Mouse (Mus musculus) heart, embryonic 14.5 days (tissue): ENCODE data around the gene Cep295nl. TPM values are rescaled to one million over a fixed set of nuclear protein-coding genes. Genes with fewer than 3 reads are reported as not detected.

Source experiments
- ATAC-seq: fragments of 200-750 bp; cut with Nextera tagmentation; 2 replicates; pipeline ENCODE4 v1.8.0; 2017; ENCODE audit warnings: low read depth, moderate TSS enrichment; ENCODE audit not compliant: insufficient number of reproducible peaks, insufficient read depth, low FRiP score
- H3K27ac ChIP-seq, 2 experiments: fragments of 200-500 bp in 1 of 2; fragments of 300-500 bp in 1 of 2; sonication (generic) in 1 of 2; replicated peaks in 1 of 2; 2 replicates each; pipeline ENCODE4 v1.5.1; 2012 to 2014; ENCODE audit warnings: low read depth in 2 of 2, low read length in 2 of 2, control low read depth in 1 of 2, mild to moderate bottlenecking in 1 of 2, mixed read lengths in 1 of 2; ENCODE audit not compliant: control insufficient read depth in 1 of 2, insufficient read depth in 1 of 2
- H3K27me3 ChIP-seq: fragments of 300-500 bp; sonication (generic); 2 replicates; pipeline ENCODE4 v1.6.1; 2014; ENCODE audit warnings: mild to moderate bottlenecking, low read length, control low read depth; ENCODE audit not compliant: control insufficient read depth, insufficient read depth
- H3K36me3 ChIP-seq: fragments of 300-500 bp; sonication (generic); 2 replicates; pipeline ENCODE4 v1.6.1; 2014; ENCODE audit warnings: mild to moderate bottlenecking, control low read depth, low read length, mixed read lengths; ENCODE audit not compliant: control insufficient read depth, insufficient read depth
- H3K4me1 ChIP-seq, 2 experiments: fragments of 200-500 bp in 1 of 2; fragments of 300-500 bp in 1 of 2; sonication (generic) in 1 of 2; 2 replicates each; pipeline ENCODE4 v1.6.1; 2012 to 2014; ENCODE audit warnings: low read length in 2 of 2, control low read depth in 1 of 2, mixed read lengths in 1 of 2; ENCODE audit not compliant: control insufficient read depth in 2 of 2, insufficient read depth in 2 of 2
- H3K4me2 ChIP-seq: fragments of 300-500 bp; sonication (generic); 2 replicates; pipeline ENCODE4 v1.6.1; 2014; ENCODE audit warnings: mild to moderate bottlenecking, low read length
- H3K4me3 ChIP-seq, 2 experiments: fragments of 200-500 bp in 1 of 2; fragments of 300-500 bp in 1 of 2; sonication (generic) in 1 of 2; 2 replicates each; pipeline ENCODE4 v1.5.1; 2012 to 2014; ENCODE audit warnings: low read length in 2 of 2, mild to moderate bottlenecking in 2 of 2, control low read depth in 1 of 2, low read depth in 1 of 2, moderate library complexity in 1 of 2; ENCODE audit not compliant: control insufficient read depth in 1 of 2, insufficient read depth in 1 of 2
- H3K9ac ChIP-seq: fragments of 300-500 bp; sonication (generic); 2 replicates; pipeline ENCODE4 v1.6.1; 2014; ENCODE audit warnings: mild to moderate bottlenecking, low read length
- H3K9me3 ChIP-seq: fragments of 300-500 bp; sonication (generic); 2 replicates; pipeline ENCODE4 v1.6.1; 2016; ENCODE audit warnings: low read length, control low read depth; ENCODE audit not compliant: control insufficient read depth
- WGBS: fragments of 180-500 bp; shearing (Covaris S2); extraction: QIAGEN DNeasy Blood & Tissue Kit; methylation state at CpG from one replicate; pipeline ENCODE4 v1.1.7; 2014; 5-methylcytosine and 5-hydroxymethylcytosine counted together
- polyA plus RNA-seq: library from polyadenylated mRNA; unstranded; fragments of >200 nt; fragmentation: Nextera tagmentation; extraction: Ambion mirVana; gene quantifications from 2 replicates; pipeline ENCODE4 v1.2.1, GENCODE M21; 2014

Gene Cep295nl
- polyA plus RNA-seq, 1 experiment from 2014 or later: 0.45 TPM

DNA sequence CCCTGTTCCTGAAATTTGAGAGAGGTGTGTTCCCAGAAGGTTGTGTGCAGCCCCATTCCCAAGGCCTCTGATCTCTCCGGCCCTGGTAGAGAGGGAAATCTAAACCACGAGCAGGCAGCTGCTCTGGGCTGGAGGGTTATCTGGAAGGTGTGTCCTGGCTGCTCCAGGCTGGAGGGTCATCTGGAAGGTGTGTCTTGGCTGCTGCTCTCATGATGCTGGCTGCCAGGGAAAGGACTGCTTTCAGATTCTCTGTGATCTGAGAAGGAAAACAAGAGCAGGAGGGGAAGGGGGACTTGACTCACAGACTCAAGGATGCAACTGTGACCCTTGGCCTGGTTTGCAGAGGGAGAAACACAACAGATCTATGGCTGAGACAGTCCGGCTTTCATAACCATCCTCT lies 23.8 kb upstream of the Cep295nl start:
- Histone ChIP-seq H3K9ac (no peak overlapping the region), H3K4me3 (no peak overlapping the region), H3K36me3 (no peaks in the 10 kb centered on the region), H3K4me2 (no peak overlapping the region), H3K4me1 (peaks cover 22 to 25% of the 10 kb centered on the region in 2 experiments), H3K27ac (peak overlapping the region in 1 of 2 experiments; percentile 21; a peak in 1 of 4 replicates), H3K9me3 (no peaks in the 10 kb centered on the region), H3K27me3 (no peaks in the 10 kb centered on the region)
- WGBS: 31% methylated on average over 3 of the region's 3 CpGs
- no peak for ATAC-seq

DNA sequence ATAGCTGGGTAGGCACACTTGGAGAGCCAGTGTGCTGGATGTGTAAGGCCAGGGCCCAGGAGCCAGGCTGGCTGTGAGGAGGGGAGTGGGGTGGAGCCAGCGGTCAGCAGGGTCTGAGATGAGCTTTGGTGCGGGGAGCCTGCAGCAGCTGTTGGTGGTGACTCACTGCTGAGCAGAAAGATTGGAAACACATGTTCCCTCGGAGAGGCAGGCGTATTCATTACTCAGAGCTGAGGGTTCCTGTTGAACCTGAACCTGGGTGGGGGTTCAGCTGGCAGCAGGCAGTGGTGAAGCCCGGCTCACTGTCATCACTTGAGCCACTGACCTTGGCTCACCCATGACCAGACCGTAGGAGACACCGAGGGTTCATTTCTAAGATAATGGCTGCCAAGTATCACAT lies 22.9 kb upstream of the Cep295nl start:
- Histone ChIP-seq H3K4me3 (no peak overlapping the region), H3K36me3 (no peaks in the 10 kb centered on the region), H3K27ac (peak overlapping the region; percentile 39 to 55; a peak in 3 of 4 replicates), H3K4me1 (peaks cover 25 to 32% of the 10 kb centered on the region in 2 experiments), H3K9me3 (no peaks in the 10 kb centered on the region), H3K27me3 (no peaks in the 10 kb centered on the region), H3K4me2 (no peak overlapping the region), H3K9ac (no peak overlapping the region)
- ATAC-seq: no peak
- WGBS: 44% methylated on average over 7 of the region's 7 CpGs

DNA sequence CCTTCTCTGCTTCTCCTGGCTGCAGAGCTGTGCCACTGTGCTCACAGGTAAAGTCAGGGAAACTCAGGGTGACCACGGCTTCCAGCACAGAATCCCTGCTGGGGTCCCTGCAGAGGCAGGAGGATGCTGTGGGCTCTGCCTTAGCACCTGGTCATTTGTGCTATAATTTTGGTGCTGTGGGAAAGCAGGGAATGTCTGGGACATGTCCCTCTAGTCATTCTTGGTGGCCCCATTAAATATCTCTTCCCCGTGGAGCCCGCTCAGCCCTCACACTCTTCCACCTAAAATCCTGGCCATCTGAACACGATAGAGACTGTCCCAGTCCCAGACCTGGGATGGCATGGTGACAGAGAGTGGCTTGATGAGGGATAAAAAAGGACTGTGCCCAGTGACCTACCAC lies 21.7 kb upstream of the Cep295nl start:
- Histone ChIP-seq H3K4me1 (peaks cover 25 to 32% of the 10 kb centered on the region in 2 experiments), H3K4me3 (no peak overlapping the region), H3K36me3 (no peaks in the 10 kb centered on the region), H3K9me3 (no peaks in the 10 kb centered on the region), H3K27ac (peak overlapping the region in 1 of 2 experiments; percentile 88; a peak in 2 of 4 replicates), H3K9ac (no peak overlapping the region), H3K27me3 (no peaks in the 10 kb centered on the region), H3K4me2 (no peak overlapping the region; the same call in 1 of the 2 replicates)
- ATAC-seq: no peak
- WGBS: 69% methylated on average over 4 of the region's 4 CpGs

GRCm38 (mm10) chr11:118362971-118363518 lies 20.7 kb upstream of the Cep295nl start:
- WGBS: 3% methylated on average over 8 of the region's 8 CpGs
- no peak overlapping the region for H3K4me3 ChIP-seq
- peak overlapping the region; percentile 60 for H3K9ac ChIP-seq

GRCm38 (mm10) chr11:118362501-118362900 lies 20.2 kb upstream of the Cep295nl start:
- no peak overlapping the region for H3K4me2 ChIP-seq
- H3K27me3 ChIP-seq: no peaks in the 10 kb centered on the region
- no peak overlapping the region for H3K4me3 ChIP-seq
- peak overlapping the region; percentile 64 to 88; a peak in 3 of 4 replicates for H3K27ac ChIP-seq
- H3K36me3 ChIP-seq: no peaks in the 10 kb centered on the region
- H3K9ac ChIP-seq: peak overlapping the region; percentile 60
- peaks cover 25 to 32% of the 10 kb centered on the region in 2 experiments for H3K4me1 ChIP-seq
- 67% methylated on average over 1 of the region's 1 CpGs for WGBS
- H3K9me3 ChIP-seq: no peaks in the 10 kb centered on the region
- no peak for ATAC-seq

More at GRCm38 (mm10) chr11:118362971-118363518, 20.7 kb upstream of the Cep295nl start:
- peak; percentile 69 for ATAC-seq
- no peaks in the 10 kb centered on the region for H3K27me3 ChIP-seq
- H3K9me3 ChIP-seq: no peaks in the 10 kb centered on the region
- no peaks in the 10 kb centered on the region for H3K36me3 ChIP-seq
- peak overlapping the region; percentile 82 to 88 for H3K27ac ChIP-seq
- peak overlapping the region; percentile 52 for H3K4me2 ChIP-seq
- H3K4me1 ChIP-seq: peaks cover 25 to 32% of the 10 kb centered on the region in 2 experiments

- H3K36me3 ChIP-seq: no peaks in the 10 kb centered on the region
- 54% methylated on average over 10 of the region's 10 CpGs for WGBS
- no peaks in the 10 kb centered on the region for H3K27me3 ChIP-seq
- no peak overlapping the region for H3K4me2 ChIP-seq
- no peak overlapping the region for H3K27ac ChIP-seq
- ATAC-seq: no peak
- H3K9ac ChIP-seq: no peak overlapping the region
- H3K4me3 ChIP-seq: no peak overlapping the region
- no peaks in the 10 kb centered on the region for H3K9me3 ChIP-seq
- peaks cover 21 to 32% of the 10 kb centered on the region in 2 experiments for H3K4me1 ChIP-seq
Measured at GRCm38 (mm10) chr11:118360907-118361341, 18.6 kb upstream of the Cep295nl start.

- no peak for ATAC-seq
- 66% methylated on average over 7 of the region's 7 CpGs for WGBS
- Histone ChIP-seq H3K4me1 (peaks cover 21 to 36% of the 10 kb centered on the region in 2 experiments), H3K4me3 (no peak overlapping the region), H3K9ac (no peak overlapping the region), H3K9me3 (no peaks in the 10 kb centered on the region), H3K27me3 (no peaks in the 10 kb centered on the region), H3K36me3 (no peaks in the 10 kb centered on the region), H3K27ac (no peak overlapping the region), H3K4me2 (no peak overlapping the region)
Measured at GRCm38 (mm10) chr11:118360491-118360890, 18.2 kb upstream of the Cep295nl start.
